Mouse (Mus musculus): ENCODE results near the gene Msi2. TPM values are rescaled to one million over a fixed set of nuclear protein-coding genes. Genes with fewer than 3 reads are reported as not detected.

Msi2 gene
- polyA plus RNA-seq, 1 experiment from 2014 or later = 24.5 TPM

DNA sequence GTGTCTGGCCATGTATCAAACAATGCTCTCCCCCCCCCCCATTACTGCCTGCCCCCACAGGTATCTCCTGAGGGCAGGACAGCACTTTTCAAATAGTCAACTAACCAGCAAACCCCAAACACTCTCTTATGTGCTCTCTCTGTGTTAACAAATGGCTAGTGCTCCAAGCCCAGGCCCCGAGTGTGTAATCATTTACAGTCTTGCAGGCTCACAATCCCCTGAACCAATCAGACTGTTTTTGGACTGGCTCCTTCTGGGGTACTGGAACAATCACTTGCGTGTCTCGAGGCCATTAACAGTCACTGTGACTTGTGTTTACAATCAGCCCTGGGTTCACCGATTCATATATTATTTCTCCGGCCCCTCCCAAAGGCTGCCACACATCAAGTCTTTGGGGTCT is 423.0 kb downstream of the Msi2 start:
- Histone ChIP-seq H3K27ac (peak overlapping the region; percentile 54; the same call in 1 of the 2 replicates), H3K9me3 (replicated peaks; ENCODE audit: low read length) (no peaks in the 10 kb centered on the region), H3K9ac (ENCODE audit: low read depth, low read length) (no peak overlapping the region), H3K4me1 (replicated peaks; ENCODE audit: insufficient read depth, low read length) (peaks cover 18% of the 10 kb centered on the region), H3K36me3 (ENCODE audit: insufficient read depth, low read length) (no peaks in the 10 kb centered on the region), H3K4me3 (replicated peaks; ENCODE audit: low read depth, low read length) (no peak overlapping the region), H3K27me3 (ENCODE audit: insufficient read depth, low read length) (no peaks in the 10 kb centered on the region), H3K4me2 (ENCODE audit: low read length) (peak overlapping the region; percentile 49; the same call in 1 of the 2 replicates)
- no peak for TF ChIP-seq CTCF (IDR thresholded peaks at IDR 0.05; ENCODE audit: low read depth)
- ATAC-seq (replicated peaks; ENCODE audit: low FRiP score, low read depth) = peak; percentile 47; the same call in 1 of the 2 replicates
- 42% methylated on average over 5 of the region's 5 CpGs for WGBS
- DNase-seq (ENCODE audit: low spot score) = no peak

DNA sequence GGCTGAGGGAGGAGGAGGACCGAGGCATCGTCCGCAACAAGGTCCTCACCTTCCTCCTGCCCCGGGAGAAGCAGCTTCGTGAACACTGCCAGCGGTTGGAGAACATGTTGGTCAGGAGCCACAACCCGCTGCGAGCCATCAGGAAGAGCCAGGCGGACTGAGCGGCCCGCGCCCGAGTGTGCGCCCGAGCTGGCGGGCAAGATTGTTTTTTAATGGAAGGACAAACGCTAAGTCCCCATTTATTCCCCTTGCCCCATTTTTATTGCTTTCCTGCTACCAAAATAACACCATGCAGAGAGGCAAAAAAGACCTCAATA is 424.0 kb downstream of the Msi2 start:
- DNase-seq (ENCODE audit: low spot score) = no peak
- Histone ChIP-seq H3K27me3 (ENCODE audit: insufficient read depth, low read length) (no peaks in the 10 kb centered on the region), H3K4me2 (ENCODE audit: low read length) (peak overlapping the region; percentile 49), H3K36me3 (ENCODE audit: insufficient read depth, low read length) (no peaks in the 10 kb centered on the region), H3K4me1 (replicated peaks; ENCODE audit: insufficient read depth, low read length) (peaks cover 18% of the 10 kb centered on the region), H3K4me3 (replicated peaks; ENCODE audit: low read depth, low read length) (peak overlapping the region; percentile 21), H3K9me3 (replicated peaks; ENCODE audit: low read length) (no peaks in the 10 kb centered on the region), H3K9ac (ENCODE audit: low read depth, low read length) (peak overlapping the region; percentile 40), H3K27ac (0 out of 2 replicates have a peak overlapping the region, but pooled peaks have one; percentile 54)
- ATAC-seq (replicated peaks; ENCODE audit: low FRiP score, low read depth) = no peak
- WGBS = 25% methylated on average over 17 of the region's 17 CpGs
- no peak for TF ChIP-seq CTCF (IDR thresholded peaks at IDR 0.05; ENCODE audit: low read depth)

DNA sequence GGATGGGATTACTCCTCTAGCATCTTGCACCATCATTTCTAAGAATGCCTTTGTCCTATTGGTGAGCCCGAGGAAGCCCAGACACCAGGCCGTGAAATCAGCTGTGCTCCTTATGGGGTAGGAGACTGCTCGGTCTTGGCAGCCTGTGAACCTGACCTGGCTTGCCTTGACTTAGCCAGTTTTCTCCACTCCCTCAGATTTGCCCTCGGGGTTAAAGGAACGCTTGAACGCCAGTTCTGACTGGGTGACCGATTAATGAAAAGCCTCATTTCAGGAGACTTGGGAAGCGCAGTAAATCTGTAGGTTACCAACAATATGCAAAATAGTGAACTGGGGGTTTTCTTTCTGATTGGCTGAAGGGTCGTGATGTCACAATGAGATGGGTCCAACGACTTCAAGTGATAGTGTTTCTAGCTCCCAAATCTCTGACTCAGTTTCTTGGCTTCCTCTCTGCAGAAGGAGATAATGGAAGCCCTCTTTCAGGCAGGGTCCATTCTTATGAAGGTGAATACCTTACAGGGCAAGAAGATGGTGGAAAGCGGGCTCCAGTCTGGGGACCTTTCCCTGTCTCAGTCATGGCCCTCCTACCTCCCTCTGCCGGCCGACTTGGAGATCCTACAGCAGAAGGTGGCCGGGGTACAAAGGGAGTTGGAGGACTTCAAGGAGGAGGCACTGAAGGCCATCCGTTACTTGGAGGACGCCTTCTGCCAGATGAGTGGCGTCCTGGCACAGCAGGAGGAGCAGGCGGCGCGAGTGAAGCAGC is 424.5 kb downstream of the Msi2 start, which contains the start of gene Ccdc182:
Gene Ccdc182, plus strand, starts transcription at position 428 of the 763 bp plus-strand sequence.
- no peaks in the 10 kb centered on the region for H3K27me3 ChIP-seq (ENCODE audit: insufficient read depth, low read length)
- peak; percentile 57; the same call in 1 of the 2 replicates for TF ChIP-seq CTCF (IDR thresholded peaks at IDR 0.05; ENCODE audit: low read depth)
- peak within 1 kb of the TSS; percentile 21 for H3K4me3 ChIP-seq (replicated peaks; ENCODE audit: low read depth, low read length)
- peak within 1 kb of the TSS; percentile 49 for H3K4me2 ChIP-seq (ENCODE audit: low read length)
- peaks cover 18% of the 10 kb centered on the region for H3K4me1 ChIP-seq (replicated peaks; ENCODE audit: insufficient read depth, low read length)
- H3K36me3 ChIP-seq (ENCODE audit: insufficient read depth, low read length) = no peaks in the 10 kb centered on the region
- H3K27ac ChIP-seq = peak within 1 kb of the TSS; percentile 54
- H3K9me3 ChIP-seq (replicated peaks; ENCODE audit: low read length) = no peaks in the 10 kb centered on the region
- 26% methylated on average over 20 of the region's 20 CpGs for WGBS
- ATAC-seq (replicated peaks; ENCODE audit: low FRiP score, low read depth) (peak; percentile 39; the same call in 1 of the 2 replicates), DNase-seq (ENCODE audit: low spot score) (no peak)
- H3K9ac ChIP-seq (ENCODE audit: low read depth, low read length) = peak within 1 kb of the TSS; percentile 40

DNA sequence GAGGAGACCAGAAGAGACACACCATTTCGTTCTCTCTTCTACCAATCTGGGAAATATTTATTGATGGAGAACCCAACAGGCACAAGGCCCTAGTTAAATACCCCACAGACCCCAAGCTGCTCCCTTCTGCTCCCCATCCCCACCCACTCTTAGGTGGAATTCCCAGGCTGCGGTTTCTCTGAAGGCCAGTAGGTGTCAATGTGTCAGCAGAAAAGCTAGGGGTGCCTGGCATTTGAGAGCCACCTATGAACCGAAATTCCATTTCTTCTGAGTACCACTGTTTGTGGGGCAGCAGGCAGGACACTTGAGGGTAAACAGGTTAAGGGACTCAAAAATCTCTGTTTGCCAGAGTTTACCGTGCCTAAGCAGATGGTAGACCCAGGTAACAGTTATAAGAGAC is 426.6 kb downstream of the Msi2 start:
- no peaks in the 10 kb centered on the region for H3K27me3 ChIP-seq (ENCODE audit: insufficient read depth, low read length)
- H3K27ac ChIP-seq = no peak overlapping the region
- DNase-seq (ENCODE audit: low spot score) (no peak), ATAC-seq (replicated peaks; ENCODE audit: low FRiP score, low read depth) (no peak)
- no peaks in the 10 kb centered on the region for H3K36me3 ChIP-seq (ENCODE audit: insufficient read depth, low read length)
- no peaks in the 10 kb centered on the region for H3K9me3 ChIP-seq (replicated peaks; ENCODE audit: low read length)
- peak; percentile 76 for TF ChIP-seq CTCF (IDR thresholded peaks at IDR 0.05; ENCODE audit: low read depth)
- no peak overlapping the region for H3K4me2 ChIP-seq (ENCODE audit: low read length)
- 38% methylated on average over 4 of the region's 4 CpGs for WGBS
- no peak overlapping the region for H3K9ac ChIP-seq (ENCODE audit: low read depth, low read length)
- H3K4me1 ChIP-seq (replicated peaks; ENCODE audit: insufficient read depth, low read length) = peaks cover 22% of the 10 kb centered on the region
- no peak overlapping the region for H3K4me3 ChIP-seq (replicated peaks; ENCODE audit: low read depth, low read length)

DNA sequence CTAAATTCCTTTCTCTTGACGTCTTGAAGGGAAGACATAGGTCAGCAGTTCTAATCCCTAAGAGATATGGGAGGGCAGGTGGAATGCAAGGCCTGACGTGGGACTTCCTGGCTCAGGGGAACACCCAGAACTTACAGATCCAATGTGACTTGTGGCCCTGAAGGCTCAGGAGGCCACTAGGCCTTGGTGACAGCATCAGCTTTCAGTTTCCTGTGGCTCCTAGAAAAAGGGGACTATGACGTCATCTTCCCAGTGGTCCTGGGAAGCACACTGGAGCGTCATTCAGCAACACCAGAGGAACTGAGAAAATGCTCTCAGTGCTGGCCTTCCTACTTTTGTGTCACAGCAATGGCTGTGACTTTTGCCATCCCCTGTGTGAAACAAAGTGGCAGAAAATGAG is 427.1 kb downstream of the Msi2 start:
- WGBS = 55% methylated on average over 4 of the region's 4 CpGs
- H3K4me1 ChIP-seq (replicated peaks; ENCODE audit: insufficient read depth, low read length) = peaks cover 22% of the 10 kb centered on the region
- H3K36me3 ChIP-seq (ENCODE audit: insufficient read depth, low read length) = no peaks in the 10 kb centered on the region
- no peak overlapping the region for H3K4me2 ChIP-seq (ENCODE audit: low read length)
- H3K9ac ChIP-seq (ENCODE audit: low read depth, low read length) = no peak overlapping the region
- no peak for TF ChIP-seq CTCF (IDR thresholded peaks at IDR 0.05; ENCODE audit: low read depth)
- ATAC-seq (replicated peaks; ENCODE audit: low FRiP score, low read depth) (no peak), DNase-seq (ENCODE audit: low spot score) (no peak)
- H3K27me3 ChIP-seq (ENCODE audit: insufficient read depth, low read length) = no peaks in the 10 kb centered on the region
- no peak overlapping the region for H3K27ac ChIP-seq
- H3K9me3 ChIP-seq (replicated peaks; ENCODE audit: low read length) = no peaks in the 10 kb centered on the region
- H3K4me3 ChIP-seq (replicated peaks; ENCODE audit: low read depth, low read length) = no peak overlapping the region

Small RNA genes lying within 50 kb of the gene (microRNA-seq; reads per million reads assigned to microRNA genes)
- gene Mir378b = 0.60 reads per million

Other genes with a start within 250 kb of the Msi2 start
- 16.9 and 17.5 TPM in 2 replicates for gene Akap1, start 146.1 kb upstream of the Msi2 start, polyA plus RNA-seq (2015; fragmentation: Nextera tagmentation; extraction: Ambion mirVana)
- gene Scpep1, start 237.0 kb upstream of the Msi2 start, polyA plus RNA-seq (2015; fragmentation: Nextera tagmentation; extraction: Ambion mirVana) = 149 and 169 TPM in 2 replicates
- gene Elobl, start 248.4 kb upstream of the Msi2 start, polyA plus RNA-seq (2015; fragmentation: Nextera tagmentation; extraction: Ambion mirVana) = not detected in 2 replicates

Data from kidney, postnatal 0 days (tissue).